Mouse (Mus musculus) midbrain, embryonic 16.5 days (tissue): ENCODE data around the gene Arl4c. TPM values are rescaled to one million over a fixed set of nuclear protein-coding genes. Genes with fewer than 3 reads are reported as not detected.
"Not testable (repeated sequence)": the region's sequence is repeated elsewhere in the genome, so short reads cannot be mapped to it uniquely, and the experiment has no call there.

Source experiments
- ATAC-seq: fragments of 200-750 bp; cut with Nextera tagmentation; 2 replicates; pipeline ENCODE4 v1.8.0; 2017; ENCODE audit warnings: moderate TSS enrichment
- H3K27ac ChIP-seq: fragments of 300-500 bp; sonication (generic); 2 replicates; pipeline ENCODE4 v1.5.1; 2014; ENCODE audit warnings: mild to moderate bottlenecking, low read length, mixed read lengths
- H3K27me3 ChIP-seq: fragments of 300-500 bp; sonication (generic); 2 replicates; pipeline ENCODE4 v1.6.1; 2014; ENCODE audit warnings: low read depth, low read length, mixed read lengths; ENCODE audit not compliant: control insufficient read depth, insufficient read depth
- H3K36me3 ChIP-seq: fragments of 300-500 bp; sonication (generic); 2 replicates; pipeline ENCODE4 v1.6.1; 2014; ENCODE audit warnings: mild to moderate bottlenecking, low read length, moderate library complexity, mixed read lengths; ENCODE audit not compliant: control insufficient read depth, insufficient read depth
- H3K4me1 ChIP-seq: fragments of 300-500 bp; sonication (generic); 2 replicates; pipeline ENCODE4 v1.6.1; 2014; ENCODE audit warnings: mild to moderate bottlenecking, low read length, mixed read lengths; ENCODE audit not compliant: control insufficient read depth, insufficient read depth
- H3K4me2 ChIP-seq: fragments of 300-500 bp; sonication (generic); 2 replicates; pipeline ENCODE4 v1.6.1; 2014; ENCODE audit warnings: mild to moderate bottlenecking, low read length, mixed read lengths
- H3K4me3 ChIP-seq: fragments of 300-500 bp; sonication (generic); 2 replicates; pipeline ENCODE4 v1.5.1; 2014; ENCODE audit warnings: low read depth, mild to moderate bottlenecking, low read length, moderate library complexity, mixed read lengths
- H3K9ac ChIP-seq: fragments of 300-500 bp; sonication (generic); 2 replicates; pipeline ENCODE4 v1.6.1; 2014; ENCODE audit warnings: low read depth, low read length, mixed read lengths
- H3K9me3 ChIP-seq: fragments of 300-500 bp; sonication (generic); replicated peaks from 2 replicates; pipeline ENCODE4 v1.6.1; 2014; ENCODE audit warnings: mild to moderate bottlenecking, low read length, mixed read lengths; ENCODE audit not compliant: control insufficient read depth, poor library complexity, severe bottlenecking
- WGBS: fragments of 180-500 bp; shearing (Covaris S2); extraction: QIAGEN DNeasy Blood & Tissue Kit; methylation state at CpG from one replicate; pipeline ENCODE4 v1.1.7; 2014; 5-methylcytosine and 5-hydroxymethylcytosine counted together
- polyA plus RNA-seq: library from polyadenylated mRNA; unstranded; fragments of >200 nt; fragmentation: Nextera tagmentation; extraction: Ambion mirVana; gene quantifications from 2 replicates; pipeline ENCODE4 v1.2.1, GENCODE M21; 2015

The Arl4c gene
- polyA plus RNA-seq, 1 experiment from 2014 or later = 54.6 TPM

- no peaks in the 10 kb centered on the region for H3K36me3 ChIP-seq
- H3K27ac ChIP-seq = no peak overlapping the region
- no peak overlapping the region for H3K9ac ChIP-seq
- ATAC-seq = no peak
- H3K4me3 ChIP-seq = no peak overlapping the region
- no peaks in the 10 kb centered on the region for H3K9me3 ChIP-seq
- H3K4me1 ChIP-seq = no peaks in the 10 kb centered on the region; the same call in 1 of the 2 replicates
- no peaks in the 10 kb centered on the region for H3K27me3 ChIP-seq
- WGBS = 49% methylated on average over 5 of the region's 5 CpGs
- no peak overlapping the region for H3K4me2 ChIP-seq
Observed at GRCm38 (mm10) chr1:88643181-88643823, 58.7 kb downstream of the Arl4c start.

- Histone ChIP-seq H3K36me3 (no peaks in the 10 kb centered on the region), H3K4me1 (no peaks in the 10 kb centered on the region; the same call in 1 of the 2 replicates), H3K4me3 (no peak overlapping the region), H3K9ac (no peak overlapping the region), H3K27ac (no peak overlapping the region), H3K27me3 (no peaks in the 10 kb centered on the region), H3K4me2 (no peak overlapping the region), H3K9me3 (no peaks in the 10 kb centered on the region)
- 91% methylated on average over 4 of the region's 4 CpGs for WGBS
- no peak for ATAC-seq
Observed at GRCm38 (mm10) chr1:88642735-88643134, 59.3 kb downstream of the Arl4c start.

- no peak overlapping the region for H3K27ac ChIP-seq
- H3K9ac ChIP-seq = no peak overlapping the region
- 64% methylated on average over 2 of the region's 2 CpGs for WGBS
- no peak for ATAC-seq
- H3K9me3 ChIP-seq = no peaks in the 10 kb centered on the region
- H3K36me3 ChIP-seq = no peaks in the 10 kb centered on the region
- no peaks in the 10 kb centered on the region for H3K27me3 ChIP-seq
- no peak overlapping the region for H3K4me3 ChIP-seq
- H3K4me1 ChIP-seq = no peaks in the 10 kb centered on the region; the same call in 1 of the 2 replicates
- no peak overlapping the region for H3K4me2 ChIP-seq
Observed at GRCm38 (mm10) chr1:88641678-88642215, 60.3 kb downstream of the Arl4c start.

- Histone ChIP-seq H3K27me3 (no peaks in the 10 kb centered on the region), H3K9me3 (no peaks in the 10 kb centered on the region), H3K4me2 (no peak overlapping the region), H3K4me3 (no peak overlapping the region), H3K4me1 (no peaks in the 10 kb centered on the region; the same call in 1 of the 2 replicates), H3K9ac (no peak overlapping the region), H3K36me3 (no peaks in the 10 kb centered on the region), H3K27ac (no peak overlapping the region)
- ATAC-seq = no peak
- WGBS = 92% methylated on average over 3 of the region's 3 CpGs
Observed at GRCm38 (mm10) chr1:88641194-88641593, 60.8 kb downstream of the Arl4c start.

GRCm38 (mm10) chr1:88639432-88640281, 62.4 kb downstream of the Arl4c start:
- no peak overlapping the region for H3K4me3 ChIP-seq
- WGBS = 32% methylated on average over 10 of the region's 10 CpGs

GRCm38 (mm10) chr1:88638622-88639021, 63.4 kb downstream of the Arl4c start:
- ATAC-seq = no peak
- no peaks in the 10 kb centered on the region for H3K9me3 ChIP-seq
- no peaks in the 10 kb centered on the region for H3K36me3 ChIP-seq
- no peak overlapping the region for H3K9ac ChIP-seq
- 68% methylated on average over 4 of the region's 4 CpGs for WGBS
- no peaks in the 10 kb centered on the region; the same call in 1 of the 2 replicates for H3K4me1 ChIP-seq
- no peaks in the 10 kb centered on the region for H3K27me3 ChIP-seq
- H3K4me2 ChIP-seq = no peak overlapping the region
- H3K4me3 ChIP-seq = no peak overlapping the region
- H3K27ac ChIP-seq = no peak overlapping the region

More at GRCm38 (mm10) chr1:88639432-88640281, 62.4 kb downstream of the Arl4c start:
- no peaks in the 10 kb centered on the region; the same call in 1 of the 2 replicates for H3K4me1 ChIP-seq
- no peaks in the 10 kb centered on the region for H3K9me3 ChIP-seq
- no peaks in the 10 kb centered on the region for H3K27me3 ChIP-seq
- H3K36me3 ChIP-seq = no peaks in the 10 kb centered on the region
- no peak overlapping the region for H3K4me2 ChIP-seq
- H3K9ac ChIP-seq = no peak overlapping the region
- H3K27ac ChIP-seq = no peak overlapping the region
- ATAC-seq = peak; percentile 25; the same call in 1 of the 2 replicates

- H3K9ac ChIP-seq, H3K9me3 ChIP-seq, H3K4me1 ChIP-seq, H3K36me3 ChIP-seq, H3K27me3 ChIP-seq, H3K4me2 ChIP-seq, H3K4me3 ChIP-seq, H3K27ac ChIP-seq, ATAC-seq: not testable (repeated sequence)
- 77% methylated on average over 2 of the region's 2 CpGs for WGBS
Observed at GRCm38 (mm10) chr1:88636579-88637161, 65.4 kb downstream of the Arl4c start.

- Histone ChIP-seq H3K4me1 (no peaks in the 10 kb centered on the region; the same call in 1 of the 2 replicates), H3K9ac (no peak overlapping the region), H3K36me3 (no peaks in the 10 kb centered on the region), H3K9me3 (no peaks in the 10 kb centered on the region), H3K4me3 (no peak overlapping the region), H3K4me2 (no peak overlapping the region), H3K27ac (no peak overlapping the region), H3K27me3 (no peaks in the 10 kb centered on the region)
- 88% methylated on average over 12 of the region's 12 CpGs for WGBS
- no peak for ATAC-seq
Observed at GRCm38 (mm10) chr1:88635659-88636058, 66.4 kb downstream of the Arl4c start.
